Comparison of ENCODE assay signal across 17 mouse cellular contexts in genomic region chr1:121463806-121464205, GRCm38 (mm10). TPM values are rescaled to one million over a fixed set of nuclear protein-coding genes. Genes with fewer than 3 reads are reported as not detected.
DNase-seq lines count a peak whose midpoint lies in the region; ATAC-seq and TF ChIP-seq lines count a peak whose summit lies in the region.
"Had no signal": no experiment of that assay in that cellular context is flagged by ENCODE, and none has a peak within 500 bp of the region (broad histone marks: within the 10 kb centered on the region; RNA-seq: fewer than 3 reads in every experiment).

No protein-coding gene starts in this region.

- ATAC-seq in stomach, embryonic 16.5 days (ENCODE audit: insufficient read depth, low FRiP score): peak; percentile 51; the same call in 1 of the 2 replicates
- no peak for ATAC-seq in forebrain, embryonic 11.5 days (replicated peaks; ENCODE audit: low FRiP score)
- ATAC-seq: activated CD4-positive, CD25-positive, alpha-beta regulatory T cell, adult 4 months; midbrain, embryonic 13.5 days had no signal

- no peaks in the 10 kb centered on the region for H3K4me1 ChIP-seq in cortical plate, adult 2 months (ENCODE audit: control insufficient read depth, insufficient read depth, low read length)
- no peaks in the 10 kb centered on the region for H3K4me1 ChIP-seq in stomach, embryonic 16.5 days (ENCODE audit: control insufficient read depth, insufficient read depth, low read length)
- no peaks in the 10 kb centered on the region for H3K4me1 ChIP-seq in forebrain, embryonic 11.5 days (replicated peaks; ENCODE audit: control insufficient read depth, insufficient read depth, low read length)
- H3K4me1 ChIP-seq in hindbrain, embryonic 10.5 days (replicated peaks): no peaks in the 10 kb centered on the region
- H3K4me1 ChIP-seq: heart, embryonic 13.5 days; hindbrain, embryonic 12.5 days; liver, embryonic 13.5 days; midbrain, embryonic 13.5 days had no signal

- H3K27ac ChIP-seq in cortical plate, adult 2 months (ENCODE audit: insufficient read depth, low read length): 0 out of 2 replicates have a peak overlapping the region, but pooled peaks have one; percentile 3
- H3K27ac ChIP-seq in stomach, embryonic 16.5 days (ENCODE audit: low read length): no peak overlapping the region
- H3K27ac ChIP-seq in forebrain, embryonic 11.5 days (ENCODE audit: low read depth, low read length): no peak overlapping the region
- no peak overlapping the region for H3K27ac ChIP-seq in hindbrain, embryonic 10.5 days
- H3K27ac ChIP-seq: heart, embryonic 13.5 days; hindbrain, embryonic 12.5 days; liver, embryonic 13.5 days; midbrain, embryonic 13.5 days had no signal

- no peaks in the 10 kb centered on the region for H3K9me3 ChIP-seq in stomach, embryonic 16.5 days (replicated peaks; ENCODE audit: control insufficient read depth, low read length)
- no peaks in the 10 kb centered on the region for H3K9me3 ChIP-seq in forebrain, embryonic 11.5 days (ENCODE audit: control insufficient read depth, low read length)
- H3K9me3 ChIP-seq in hindbrain, embryonic 10.5 days: no peaks in the 10 kb centered on the region
- H3K9me3 ChIP-seq: heart, embryonic 13.5 days; hindbrain, embryonic 12.5 days; liver, embryonic 13.5 days; midbrain, embryonic 13.5 days had no signal

- 72% methylated on average over 7 of the region's 7 CpGs for WGBS in stomach, embryonic 16.5 days
- 84% methylated on average over 7 of the region's 7 CpGs for WGBS in forebrain, embryonic 11.5 days
- 87% methylated on average over 7 of the region's 7 CpGs for WGBS in hindbrain, embryonic 10.5 days

- TF ChIP-seq POLR2A in cortical plate, adult 2 months (IDR thresholded peaks at IDR 0.05; ENCODE audit: extremely low read depth, insufficient read depth, low read length): no peak

- no peak overlapping the region for H3K9ac ChIP-seq in stomach, embryonic 16.5 days (ENCODE audit: low read length)
- no peak overlapping the region for H3K9ac ChIP-seq in forebrain, embryonic 11.5 days (ENCODE audit: low read length)
- H3K9ac ChIP-seq: heart, embryonic 13.5 days; hindbrain, embryonic 12.5 days; liver, embryonic 13.5 days; midbrain, embryonic 13.5 days had no signal

- H3K4me2 ChIP-seq in stomach, embryonic 16.5 days (ENCODE audit: low read depth, low read length): no peak overlapping the region
- no peak overlapping the region for H3K4me2 ChIP-seq in forebrain, embryonic 11.5 days (ENCODE audit: low read depth, low read length, severe bottlenecking)
- H3K4me2 ChIP-seq: heart, embryonic 13.5 days; hindbrain, embryonic 12.5 days; liver, embryonic 13.5 days; midbrain, embryonic 13.5 days had no signal

- peak; percentile 57 for DNase-seq in kidney, adult 18-20 months
- DNase-seq in kidney, postnatal 36 days: peak; percentile 77 to 85
- DNase-seq in forebrain, embryonic 11.5 days (ENCODE audit: low spot score): no peak
- DNase-seq in heart, postnatal 36 days: no peak
- no peak for DNase-seq in hindbrain, embryonic 10.5 days (ENCODE audit: low spot score)
- DNase-seq: cerebellum, adult 18-20 months; gastrocnemius, postnatal 36 days; liver, embryonic 13.5 days; spleen, adult 18-20 months had no signal

- H3K4me3 ChIP-seq in cortical plate, adult 2 months (ENCODE audit: insufficient read depth, low read length): no peak overlapping the region
- no peak overlapping the region for H3K4me3 ChIP-seq in stomach, embryonic 16.5 days (replicated peaks; ENCODE audit: low read length)
- H3K4me3 ChIP-seq in forebrain, embryonic 11.5 days (ENCODE audit: low read depth, low read length): no peak overlapping the region
- no peak overlapping the region for H3K4me3 ChIP-seq in hindbrain, embryonic 10.5 days
- H3K4me3 ChIP-seq: erythroblast, embryonic 14.5 days; heart, embryonic 13.5 days; hindbrain, embryonic 12.5 days; liver, embryonic 13.5 days; midbrain, embryonic 13.5 days had no signal

- H3K36me3 ChIP-seq in stomach, embryonic 16.5 days (ENCODE audit: control insufficient read depth, insufficient read depth, low read length): no peaks in the 10 kb centered on the region
- no peaks in the 10 kb centered on the region for H3K36me3 ChIP-seq in forebrain, embryonic 11.5 days (ENCODE audit: control insufficient read depth, insufficient read depth, low read length)
- H3K36me3 ChIP-seq in hindbrain, embryonic 10.5 days: peaks cover 35% of the 10 kb centered on the region

- intact Hi-C loops in heart, postnatal 36 days (cut with DNase I): no loop called here

- H3K27me3 ChIP-seq in stomach, embryonic 16.5 days (ENCODE audit: control insufficient read depth, insufficient read depth, low read length): no peaks in the 10 kb centered on the region
- no peaks in the 10 kb centered on the region for H3K27me3 ChIP-seq in forebrain, embryonic 11.5 days (ENCODE audit: control insufficient read depth, insufficient read depth, low read length)
- H3K27me3 ChIP-seq in hindbrain, embryonic 10.5 days (ENCODE audit: insufficient read depth, poor library complexity, severe bottlenecking): no peaks in the 10 kb centered on the region
- H3K27me3 ChIP-seq: CH12.LX; heart, embryonic 13.5 days; hindbrain, embryonic 12.5 days; liver, embryonic 13.5 days; midbrain, embryonic 13.5 days had no signal

- no peak for TF ChIP-seq CTCF in cortical plate, adult 2 months (IDR thresholded peaks at IDR 0.05; ENCODE audit: extremely low read depth, insufficient read depth, low read length)

RNA-seq across cellular contexts. Expression of gene Ccdc93, which starts 33.0 kb away (rescaled TPM):
- polyA plus RNA-seq in cortical plate, adult 2 months (2012; rRNA removed): 16.0 and 16.4 TPM in 2 replicates
- 11.2 and 12.6 TPM in 2 replicates for polyA plus RNA-seq in stomach, embryonic 16.5 days (2015; fragmentation: Nextera tagmentation; extraction: Ambion mirVana)
- 10.5 and 10.7 TPM in 2 replicates for polyA plus RNA-seq in forebrain, embryonic 11.5 days (2014; fragmentation: Nextera tagmentation; extraction: Ambion mirVana)
- total RNA-seq in heart, postnatal 36 days (2021): 10 to 100 TPM; 12.4 to 14.5 TPM
- polyA plus RNA-seq in hindbrain, embryonic 10.5 days (2016; fragmentation: Nextera tagmentation; extraction: Ambion mirVana): 9.9 and 11.0 TPM in 2 replicates

Comparison
In these comparisons a context has a peak if more than half of its experiments do, and no peak if none do; other contexts are left out.
1. DNase-seq: peak in kidney, adult 18-20 months (single experiment) and kidney, postnatal 36 days (2 of 2); none in forebrain, embryonic 11.5 days (single experiment), heart, postnatal 36 days (0 of 2) and hindbrain, embryonic 10.5 days (single experiment).